Mouse (Mus musculus) olfactory bulb, adult 2 months (tissue): ENCODE measurements around the gene Slc16a9. TPM values are rescaled to one million over a fixed set of nuclear protein-coding genes. Genes with fewer than 3 reads are reported as not detected.

Experiments used
- H3K27ac ChIP-seq: fragments of 200-500 bp; 2 replicates; pipeline ENCODE4 v1.5.1; 2012; ENCODE audit warnings: low read depth, low read length; ENCODE audit not compliant: insufficient read depth
- H3K4me1 ChIP-seq: fragments of 200-500 bp; 2 replicates; pipeline ENCODE4 v1.6.1; 2012; ENCODE audit warnings: low read length; ENCODE audit not compliant: control insufficient read depth, insufficient read depth
- H3K4me3 ChIP-seq: fragments of 200-500 bp; 2 replicates; pipeline ENCODE4 v1.5.1; 2012; ENCODE audit warnings: mild to moderate bottlenecking, low read depth, low read length, moderate library complexity; ENCODE audit not compliant: insufficient read depth
- CTCF ChIP-seq: fragments of 200-500 bp; IDR thresholded peaks from 2 replicates; pipeline ENCODE4 v1.5.1; 2012; ENCODE audit warnings: low read depth, mild to moderate bottlenecking, low read length, moderate library complexity; ENCODE audit not compliant: insufficient read depth
- POLR2A ChIP-seq: fragments of 200-500 bp; IDR thresholded peaks from 2 replicates; pipeline ENCODE4 v1.6.1; 2012; ENCODE audit warnings: mild to moderate bottlenecking, low read depth, low read length, moderate library complexity; ENCODE audit not compliant: insufficient read depth
- WGBS: fragments of 180-500 bp; shearing (Covaris S2); methylation state at CpG from one replicate; pipeline ENCODE4 v1.1.7; 2018; 5-methylcytosine and 5-hydroxymethylcytosine counted together
- polyA plus RNA-seq: library from polyadenylated mRNA; stranded (reverse); fragments of >200 nt; gene quantifications from 2 replicates; pipeline ENCODE4 v1.2.4, GENCODE M21; 2012; ENCODE audit warnings: low replicate concordance; ENCODE audit not compliant: missing spikeins, insufficient read depth, insufficient read length

The Slc16a9 gene
- polyA plus RNA-seq, 1 experiment: not detected

GRCm38 (mm10) chr10:70262051-70262450 is 17.2 kb downstream of the Slc16a9 start:
- Histone ChIP-seq H3K4me1 (no peaks in the 10 kb centered on the region), H3K4me3 (no peak overlapping the region), H3K27ac (no peak overlapping the region)
- no peak for TF ChIP-seq POLR2A
- no peak for TF ChIP-seq CTCF
- WGBS: 97% methylated on average over 3 of the region's 3 CpGs

- TF ChIP-seq POLR2A (no peak), CTCF (no peak)
- Histone ChIP-seq H3K27ac (no peak overlapping the region), H3K4me1 (no peaks in the 10 kb centered on the region), H3K4me3 (no peak overlapping the region)
- WGBS: 79% methylated on average over 4 of the region's 4 CpGs
These were observed 18.8 kb downstream of the Slc16a9 start for GRCm38 (mm10) chr10:70263681-70264189.

- no peaks in the 10 kb centered on the region for H3K4me1 ChIP-seq
- WGBS: 82% methylated on average over 9 of the region's 9 CpGs
- no peak overlapping the region for H3K27ac ChIP-seq
- H3K4me3 ChIP-seq: no peak overlapping the region
- TF ChIP-seq CTCF (no peak), POLR2A (no peak)
These were observed 19.6 kb downstream of the Slc16a9 start for GRCm38 (mm10) chr10:70264337-70265036.

GRCm38 (mm10) chr10:70266501-70266900 is 21.6 kb downstream of the Slc16a9 start:
- 43% methylated on average over 6 of the region's 6 CpGs for WGBS
- H3K4me3 ChIP-seq: no peak overlapping the region
- no peak for TF ChIP-seq CTCF
- no peak for TF ChIP-seq POLR2A
- no peak overlapping the region for H3K27ac ChIP-seq
- H3K4me1 ChIP-seq: no peaks in the 10 kb centered on the region

GRCm38 (mm10) chr10:70268581-70269446 is 23.9 kb downstream of the Slc16a9 start:
- H3K27ac ChIP-seq: no peak overlapping the region
- H3K4me3 ChIP-seq: no peak overlapping the region
- H3K4me1 ChIP-seq: no peaks in the 10 kb centered on the region
- TF ChIP-seq CTCF (no peak), POLR2A (no peak)
- 80% methylated on average over 23 of the region's 23 CpGs for WGBS

GRCm38 (mm10) chr10:70269447-70269787 is 24.5 kb downstream of the Slc16a9 start:
- Histone ChIP-seq H3K4me1 (no peaks in the 10 kb centered on the region), H3K27ac (no peak overlapping the region), H3K4me3 (no peak overlapping the region)
- WGBS: 76% methylated on average over 2 of the region's 2 CpGs
- no peak for TF ChIP-seq CTCF
- no peak for TF ChIP-seq POLR2A

GRCm38 (mm10) chr10:70276678-70277077 is 31.8 kb downstream of the Slc16a9 start:
- no peak overlapping the region for H3K4me3 ChIP-seq
- TF ChIP-seq POLR2A: no peak
- TF ChIP-seq CTCF: no peak
- WGBS: 77% methylated on average over 1 of the region's 1 CpGs

GRCm38 (mm10) chr10:70279349-70279748 is 34.4 kb downstream of the Slc16a9 start:
- Histone ChIP-seq H3K27ac (no peak overlapping the region), H3K4me1 (no peaks in the 10 kb centered on the region), H3K4me3 (no peak overlapping the region)
- WGBS: 82% methylated on average over 8 of the region's 8 CpGs
- TF ChIP-seq POLR2A (no peak), CTCF (no peak)

More at GRCm38 (mm10) chr10:70276678-70277077, 31.8 kb downstream of the Slc16a9 start:
- no peak overlapping the region for H3K27ac ChIP-seq
- no peaks in the 10 kb centered on the region for H3K4me1 ChIP-seq

GRCm38 (mm10) chr10:70287825-70288235 is 42.9 kb downstream of the Slc16a9 start:
- H3K4me1 ChIP-seq: peaks cover 7% of the 10 kb centered on the region; the same call in 1 of the 2 replicates
- 34% methylated on average over 9 of the region's 9 CpGs for WGBS
- TF ChIP-seq CTCF: no peak
- no peak for TF ChIP-seq POLR2A
- no peak overlapping the region for H3K27ac ChIP-seq
- no peak overlapping the region for H3K4me3 ChIP-seq
